Mouse (Mus musculus): ENCODE data around the gene Dexi. TPM values are rescaled to one million over a fixed set of nuclear protein-coding genes. Genes with fewer than 3 reads are reported as not detected.

Dexi gene
- polyA plus RNA-seq, 1 experiment from 2014 or later, result 20.8 TPM

DNA sequence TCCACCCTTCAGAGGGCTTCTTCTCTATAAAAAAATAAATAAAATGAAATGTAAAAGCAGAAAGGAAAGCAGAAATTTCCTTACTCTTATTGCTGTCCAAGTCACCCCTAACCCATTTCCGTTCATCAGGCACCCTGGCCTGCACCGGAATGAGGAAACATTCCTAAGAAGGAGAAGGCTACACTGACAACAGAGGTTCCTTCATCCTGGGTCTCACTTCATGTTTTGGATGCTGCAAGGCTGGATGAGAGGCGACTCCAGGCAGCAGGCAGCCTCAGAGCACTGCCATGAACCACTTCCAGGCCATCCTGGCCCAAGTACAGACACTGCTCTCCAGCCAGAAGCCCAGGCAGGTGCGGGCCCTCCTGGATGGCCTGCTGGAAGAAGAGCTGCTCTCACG lies 63.0 kb downstream of the Dexi start, which contains the start of gene Ciita:
TSS of gene Ciita (plus strand) at position 203 of the 400 bp plus-strand sequence.
- WGBS, result 63% methylated on average over 5 of the region's 5 CpGs
- Histone ChIP-seq H3K36me3 (no peaks in the 10 kb centered on the region), H3K4me1 (replicated peaks) (peaks cover 7% of the 10 kb centered on the region), H3K9ac (no peak within 1 kb of the TSS), H3K4me3 (no peak within 1 kb of the TSS), H3K27ac (ENCODE audit: poor library complexity, severe bottlenecking) (no peak within 1 kb of the TSS), H3K27me3 (replicated peaks) (peaks cover 8% of the 10 kb centered on the region; the same call in 1 of the 2 replicates), H3K9me3 (replicated peaks) (no peaks in the 10 kb centered on the region), H3K4me2 (no peak within 1 kb of the TSS)
- ATAC-seq (ENCODE audit: insufficient number of reproducible peaks, low FRiP score), result no peak

DNA sequence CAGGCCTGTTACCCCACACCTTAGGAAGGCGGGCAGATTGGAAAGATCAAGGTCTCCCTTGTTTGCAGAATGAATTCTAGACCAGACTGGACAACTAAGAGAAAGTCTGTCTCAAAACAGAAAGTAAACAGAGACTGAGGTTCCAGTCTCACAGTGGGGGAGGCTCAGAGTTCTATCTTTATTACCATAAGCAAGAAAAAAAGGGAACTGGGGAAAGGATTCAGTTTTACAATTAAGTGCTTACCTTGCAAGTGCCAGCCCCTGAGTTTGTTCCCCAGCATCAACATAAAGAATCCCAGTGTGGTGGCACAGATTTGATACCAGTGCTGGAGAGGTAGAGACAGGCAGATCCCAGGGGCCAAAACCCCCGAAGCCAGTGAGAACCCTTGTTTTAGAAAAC lies 66.9 kb downstream of the Dexi start:
- no peaks in the 10 kb centered on the region for H3K36me3 ChIP-seq
- no peak overlapping the region for H3K4me3 ChIP-seq
- no peaks in the 10 kb centered on the region for H3K9me3 ChIP-seq (replicated peaks)
- ATAC-seq (ENCODE audit: insufficient number of reproducible peaks, low FRiP score), result no peak
- H3K27me3 ChIP-seq (replicated peaks), result peaks cover 8% of the 10 kb centered on the region; the same call in 1 of the 2 replicates
- no peak overlapping the region for H3K27ac ChIP-seq (ENCODE audit: poor library complexity, severe bottlenecking)
- H3K4me1 ChIP-seq (replicated peaks), result peaks cover 12% of the 10 kb centered on the region
- no peak overlapping the region for H3K4me2 ChIP-seq
- 67% methylated on average over 2 of the region's 2 CpGs for WGBS
- no peak overlapping the region for H3K9ac ChIP-seq

DNA sequence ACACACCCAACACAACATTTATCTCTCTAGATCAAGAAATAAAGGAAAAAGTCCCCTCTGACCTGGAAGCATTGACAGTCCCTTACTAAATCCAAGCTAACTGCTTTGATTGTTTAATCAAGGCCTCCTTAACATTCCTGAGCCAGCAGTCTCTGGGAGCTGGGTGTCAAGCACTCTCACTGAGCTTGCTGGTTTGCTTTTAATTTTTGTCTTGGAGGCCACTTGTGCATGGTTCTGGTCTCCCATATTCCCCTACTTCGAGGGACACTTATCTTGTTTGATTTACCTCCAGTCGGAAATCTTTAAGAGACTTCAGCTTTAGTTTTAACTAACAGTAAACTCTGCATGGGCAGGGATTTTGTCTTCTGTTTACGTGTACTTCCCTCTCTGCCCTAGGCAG lies 67.9 kb downstream of the Dexi start:
- no peak overlapping the region for H3K27ac ChIP-seq (ENCODE audit: poor library complexity, severe bottlenecking)

DNA sequence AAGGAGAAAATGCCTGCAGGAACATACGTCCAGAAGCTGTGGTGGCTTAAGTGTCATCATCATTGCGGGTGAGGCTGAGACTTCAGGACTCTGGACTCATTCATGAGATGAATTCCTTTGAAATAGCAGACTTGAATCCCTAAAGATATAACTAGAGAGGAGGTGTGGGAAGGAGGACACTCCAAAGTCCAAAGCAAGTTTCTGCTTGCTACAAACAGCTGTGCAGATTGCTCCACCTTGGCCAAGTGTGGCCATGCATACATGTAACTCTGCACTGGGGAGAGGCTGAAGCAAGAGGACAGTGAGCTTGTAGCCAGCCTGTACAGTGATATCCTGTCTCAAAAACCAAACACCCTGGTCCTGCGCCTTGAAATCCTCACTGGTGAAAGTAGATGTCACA lies 70.9 kb downstream of the Dexi start:
- H3K4me3 ChIP-seq, result no peak overlapping the region
- H3K27ac ChIP-seq (ENCODE audit: poor library complexity, severe bottlenecking), result no peak overlapping the region
- no peak for ATAC-seq (ENCODE audit: insufficient number of reproducible peaks, low FRiP score)
- H3K4me2 ChIP-seq, result no peak overlapping the region
- H3K4me1 ChIP-seq (replicated peaks), result peaks cover 12% of the 10 kb centered on the region
- no peaks in the 10 kb centered on the region for H3K9me3 ChIP-seq (replicated peaks)
- 88% methylated on average over 3 of the region's 3 CpGs for WGBS
- no peak overlapping the region for H3K9ac ChIP-seq
- H3K36me3 ChIP-seq, result no peaks in the 10 kb centered on the region
- no peaks in the 10 kb centered on the region for H3K27me3 ChIP-seq (replicated peaks)

More for the DNA sequence above, 67.9 kb downstream of the Dexi start:
- Histone ChIP-seq H3K27me3 (replicated peaks) (peaks cover 1% of the 10 kb centered on the region; the same call in 1 of the 2 replicates), H3K9me3 (replicated peaks) (no peaks in the 10 kb centered on the region), H3K4me1 (replicated peaks) (peaks cover 12% of the 10 kb centered on the region), H3K9ac (no peak overlapping the region), H3K4me3 (no peak overlapping the region), H3K4me2 (no peak overlapping the region), H3K36me3 (no peaks in the 10 kb centered on the region)
- 57% methylated on average over 3 of the region's 3 CpGs for WGBS
- no peak for ATAC-seq (ENCODE audit: insufficient number of reproducible peaks, low FRiP score)

DNA sequence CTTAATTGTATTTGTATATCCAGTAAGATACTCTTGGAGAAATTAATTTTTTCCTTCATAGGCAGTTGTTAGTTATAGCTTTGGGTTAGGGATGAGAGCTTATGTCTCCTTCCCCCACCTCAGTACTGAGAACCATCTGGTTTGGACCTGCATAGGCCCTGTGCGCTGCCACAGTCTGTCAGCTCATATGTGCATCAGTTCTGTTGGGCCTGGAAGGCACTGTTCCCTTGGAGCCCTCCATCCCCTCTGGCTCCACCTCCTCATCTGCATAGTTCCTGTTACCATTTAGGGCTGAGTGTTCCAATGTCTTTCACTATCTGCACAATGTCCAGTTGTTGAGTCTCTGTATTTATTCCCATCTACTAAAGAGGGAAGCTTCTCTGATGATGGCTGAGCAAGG lies 74.7 kb downstream of the Dexi start:
- ATAC-seq (ENCODE audit: insufficient number of reproducible peaks, low FRiP score), result no peak
- Histone ChIP-seq H3K27ac (ENCODE audit: poor library complexity, severe bottlenecking) (no peak overlapping the region), H3K4me2 (no peak overlapping the region), H3K9me3 (replicated peaks) (no peaks in the 10 kb centered on the region), H3K27me3 (replicated peaks) (no peaks in the 10 kb centered on the region), H3K4me3 (no peak overlapping the region), H3K36me3 (no peaks in the 10 kb centered on the region), H3K4me1 (replicated peaks) (0 out of 2 replicates have a peak, but pooled peaks cover 6% of the 10 kb centered on the region), H3K9ac (no peak overlapping the region)
- WGBS, result 56% methylated on average over 1 of the region's 1 CpGs

DNA sequence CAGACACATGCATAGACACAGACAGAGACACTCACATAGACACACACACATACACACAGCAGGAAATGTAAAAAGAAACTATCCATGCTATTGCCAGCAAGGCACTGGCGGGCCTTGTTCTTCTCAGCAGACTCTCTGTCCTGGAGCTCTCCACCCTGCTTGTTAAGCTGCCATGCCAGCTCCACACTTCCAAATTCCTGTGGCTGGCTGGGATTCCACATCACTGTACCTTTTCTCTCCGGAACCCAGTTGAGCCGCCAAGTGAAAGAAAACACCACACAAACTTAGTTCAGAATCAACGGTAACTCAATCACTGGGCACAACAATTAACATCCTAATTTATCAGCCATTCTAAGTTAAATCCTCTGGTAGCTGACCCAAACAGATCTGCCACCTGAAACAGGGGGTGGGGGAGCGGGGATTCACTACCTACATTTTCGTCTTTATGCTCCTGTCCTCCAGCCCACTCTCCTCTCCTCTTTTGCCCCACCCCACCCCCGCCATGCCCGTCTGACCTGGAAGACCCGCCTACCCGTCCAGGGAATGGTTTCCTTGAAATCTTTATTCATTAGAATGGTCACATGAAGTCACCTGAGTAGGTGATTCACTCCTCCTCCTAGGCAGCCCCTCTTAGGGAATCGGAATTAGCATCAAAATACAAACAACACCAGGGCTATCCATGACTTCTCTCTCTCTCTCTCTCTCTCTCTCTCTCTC lies 75.3 kb downstream of the Dexi start:
- no peak overlapping the region for H3K9ac ChIP-seq
- WGBS, result 39% methylated on average over 11 of the region's 11 CpGs
- no peaks in the 10 kb centered on the region for H3K9me3 ChIP-seq (replicated peaks)
- no peak overlapping the region for H3K27ac ChIP-seq (ENCODE audit: poor library complexity, severe bottlenecking)
- H3K4me1 ChIP-seq (replicated peaks), result 0 out of 2 replicates have a peak, but pooled peaks cover 6% of the 10 kb centered on the region
- H3K4me3 ChIP-seq, result no peak overlapping the region
- no peak overlapping the region for H3K4me2 ChIP-seq
- no peaks in the 10 kb centered on the region for H3K27me3 ChIP-seq (replicated peaks)
- no peak for ATAC-seq (ENCODE audit: insufficient number of reproducible peaks, low FRiP score)
- H3K36me3 ChIP-seq, result no peaks in the 10 kb centered on the region

DNA sequence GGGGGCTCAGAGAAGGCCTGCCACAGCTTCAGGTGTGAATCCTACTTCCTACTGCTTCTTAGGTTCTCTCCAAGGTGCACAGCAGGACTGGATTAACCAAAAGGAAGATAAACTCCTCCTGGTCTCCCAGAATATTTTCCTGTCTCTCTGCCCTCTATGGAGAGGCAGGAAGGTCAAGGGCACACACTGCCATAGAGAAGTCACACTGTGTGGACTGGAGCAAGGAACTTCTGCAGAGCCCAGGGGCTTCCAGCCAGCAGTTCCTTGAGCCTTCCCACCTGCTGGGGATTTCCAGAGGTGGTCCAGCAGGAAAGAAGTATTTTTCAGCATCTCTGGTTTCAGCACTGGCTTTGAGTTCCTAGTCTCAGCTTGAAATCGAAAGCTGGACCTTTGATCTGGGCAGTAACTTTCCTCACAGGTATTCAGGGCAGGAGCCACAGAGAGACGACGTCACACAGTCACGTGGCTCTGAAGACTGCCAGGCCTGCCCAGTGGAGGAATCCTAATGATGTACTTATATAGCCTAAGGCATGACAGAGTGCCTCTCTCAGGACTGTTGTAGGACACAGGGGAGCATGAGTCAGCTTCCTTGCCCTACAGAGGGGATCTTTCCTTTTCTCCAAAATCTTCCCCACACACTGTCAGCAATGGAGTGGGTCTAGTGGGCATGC lies 77.7 kb downstream of the Dexi start:
- Histone ChIP-seq H3K4me3 (no peak overlapping the region), H3K9ac (no peak overlapping the region), H3K27ac (ENCODE audit: poor library complexity, severe bottlenecking) (no peak overlapping the region), H3K4me1 (replicated peaks) (0 out of 2 replicates have a peak, but pooled peaks cover 10% of the 10 kb centered on the region), H3K27me3 (replicated peaks) (no peaks in the 10 kb centered on the region), H3K4me2 (no peak overlapping the region), H3K9me3 (replicated peaks) (no peaks in the 10 kb centered on the region), H3K36me3 (no peaks in the 10 kb centered on the region)
- ATAC-seq (ENCODE audit: insufficient number of reproducible peaks, low FRiP score), result no peak
- 12% methylated on average over 4 of the region's 4 CpGs for WGBS

DNA sequence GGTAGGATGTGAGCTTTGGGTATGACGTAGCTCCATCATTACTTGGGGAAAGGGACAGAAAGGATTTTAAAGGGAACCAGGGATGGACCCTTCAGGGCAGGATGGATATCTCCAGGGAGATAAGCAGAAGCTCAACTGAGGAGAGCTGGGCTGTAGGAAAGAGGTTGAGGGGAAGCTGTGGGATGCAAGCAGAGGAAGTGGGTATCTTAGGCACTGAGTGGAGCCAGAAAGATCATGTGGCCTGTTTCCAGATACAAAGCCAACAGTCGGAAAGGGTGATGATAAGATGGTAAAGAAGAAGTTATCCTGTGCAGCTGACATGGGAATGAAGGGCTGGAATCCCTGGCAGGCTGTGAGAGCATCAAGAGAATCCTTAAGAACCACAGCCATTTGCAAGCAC lies 81.7 kb downstream of the Dexi start:
- no peak overlapping the region for H3K4me3 ChIP-seq
- H3K27ac ChIP-seq (ENCODE audit: poor library complexity, severe bottlenecking), result no peak overlapping the region
- no peak for ATAC-seq (ENCODE audit: insufficient number of reproducible peaks, low FRiP score)
- no peaks in the 10 kb centered on the region for H3K27me3 ChIP-seq (replicated peaks)
- no peaks in the 10 kb centered on the region for H3K36me3 ChIP-seq
- WGBS, result 39% methylated on average over 2 of the region's 2 CpGs
- no peak overlapping the region for H3K9ac ChIP-seq
- H3K4me1 ChIP-seq (replicated peaks), result 0 out of 2 replicates have a peak, but pooled peaks cover 10% of the 10 kb centered on the region
- H3K4me2 ChIP-seq, result no peak overlapping the region
- H3K9me3 ChIP-seq (replicated peaks), result no peaks in the 10 kb centered on the region

DNA sequence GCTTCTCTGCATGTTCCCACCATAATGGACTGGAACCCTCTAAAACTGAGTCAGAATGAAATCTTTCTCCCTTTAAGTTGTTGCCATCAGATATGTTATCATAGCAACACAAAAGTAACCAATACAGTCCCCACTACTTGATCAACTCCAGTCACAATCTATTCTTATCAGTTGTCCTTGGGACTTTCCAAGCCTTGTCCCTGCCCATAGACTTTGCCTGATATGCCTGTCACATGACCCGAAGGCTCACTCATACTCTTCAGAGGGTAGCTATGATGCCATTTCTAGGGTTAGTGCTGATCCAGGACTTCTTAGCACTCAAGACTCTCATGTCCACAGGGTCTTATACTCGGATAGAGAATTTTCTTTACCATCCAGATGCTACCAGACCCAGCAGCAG lies 82.7 kb downstream of the Dexi start:
- no peak for ATAC-seq (ENCODE audit: insufficient number of reproducible peaks, low FRiP score)
- Histone ChIP-seq H3K9me3 (replicated peaks) (no peaks in the 10 kb centered on the region), H3K27ac (ENCODE audit: poor library complexity, severe bottlenecking) (no peak overlapping the region), H3K4me3 (no peak overlapping the region), H3K9ac (no peak overlapping the region), H3K4me1 (replicated peaks) (0 out of 2 replicates have a peak, but pooled peaks cover 7% of the 10 kb centered on the region), H3K27me3 (replicated peaks) (no peaks in the 10 kb centered on the region), H3K4me2 (no peak overlapping the region), H3K36me3 (no peaks in the 10 kb centered on the region)
- 65% methylated on average over 2 of the region's 2 CpGs for WGBS

DNA sequence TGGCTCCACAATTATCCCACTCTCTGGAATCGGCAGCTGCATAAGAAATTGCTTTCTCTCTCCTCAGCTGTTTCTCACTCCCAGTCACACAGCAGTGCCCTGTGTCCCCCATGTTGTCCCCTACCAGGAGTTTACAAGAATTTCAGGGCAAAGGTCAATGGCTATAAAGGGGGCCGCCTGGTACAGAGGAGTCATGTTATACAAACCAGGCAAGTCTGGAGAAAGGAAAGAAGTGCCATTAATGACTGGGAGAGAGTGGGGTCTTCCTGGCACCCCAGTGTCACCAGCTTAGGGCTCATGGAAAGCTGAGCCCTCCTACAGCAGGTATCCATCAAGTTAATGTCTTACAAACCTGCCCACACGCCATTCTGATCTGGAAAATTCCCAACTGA lies 88.3 kb downstream of the Dexi start:
- Histone ChIP-seq H3K4me1 (replicated peaks) (peaks cover 10% of the 10 kb centered on the region), H3K27me3 (replicated peaks) (no peaks in the 10 kb centered on the region), H3K4me3 (no peak overlapping the region), H3K9ac (no peak overlapping the region), H3K9me3 (replicated peaks) (no peaks in the 10 kb centered on the region), H3K36me3 (no peaks in the 10 kb centered on the region), H3K4me2 (no peak overlapping the region), H3K27ac (ENCODE audit: poor library complexity, severe bottlenecking) (no peak overlapping the region)
- 60% methylated on average over 3 of the region's 3 CpGs for whole genome bisulfite sequencing
- ATAC-seq (ENCODE audit: insufficient number of reproducible peaks, low FRiP score), result no peak

DNA sequence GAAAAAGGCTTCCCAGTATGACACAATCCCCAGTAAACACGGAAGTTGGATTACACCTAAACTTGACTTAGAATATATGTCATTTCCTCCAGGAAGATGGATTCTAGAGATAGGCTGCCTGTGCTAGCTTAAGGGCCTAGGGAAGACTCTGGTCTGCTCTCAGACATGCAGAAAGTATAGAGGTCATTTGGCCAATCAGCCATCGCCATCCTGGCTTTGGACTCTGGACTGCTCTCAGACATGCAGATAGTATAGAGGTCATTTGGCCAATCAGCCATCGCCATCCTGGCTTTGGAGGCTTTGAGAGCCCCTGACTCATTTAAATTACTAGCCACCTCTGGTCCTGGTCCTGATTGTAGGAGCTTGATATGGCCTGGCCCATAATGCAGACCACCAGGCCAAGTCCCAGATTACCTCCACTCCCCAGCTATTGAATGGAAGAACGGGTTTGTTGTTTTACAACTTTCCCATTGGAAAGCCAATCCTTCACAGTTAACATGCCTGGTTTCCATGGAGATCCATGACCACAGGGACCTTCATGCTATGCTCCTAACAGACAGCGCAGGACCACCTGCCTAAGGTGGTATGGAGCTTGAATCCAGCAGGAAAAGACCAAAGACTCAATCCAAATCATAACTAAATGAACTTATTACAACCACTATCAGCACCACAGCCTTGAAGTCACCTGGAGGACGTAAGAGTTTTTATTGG lies 88.8 kb downstream of the Dexi start:
- 76% methylated on average over 6 of the region's 6 CpGs for WGBS
- Histone ChIP-seq H3K36me3 (no peaks in the 10 kb centered on the region), H3K9ac (no peak overlapping the region), H3K4me3 (no peak overlapping the region), H3K27me3 (replicated peaks) (no peaks in the 10 kb centered on the region), H3K4me1 (replicated peaks) (peaks cover 10% of the 10 kb centered on the region), H3K4me2 (no peak overlapping the region), H3K9me3 (replicated peaks) (no peaks in the 10 kb centered on the region), H3K27ac (ENCODE audit: poor library complexity, severe bottlenecking) (no peak overlapping the region)
- no peak for ATAC-seq (ENCODE audit: insufficient number of reproducible peaks, low FRiP score)
